Mouse (Mus musculus): ENCODE measurements around the gene Cwf19l1. TPM values are rescaled to one million over a fixed set of nuclear protein-coding genes. Genes with fewer than 3 reads are reported as not detected.

The Cwf19l1 gene
- polyA plus RNA-seq, 1 experiment from 2014 or later: 14.7 TPM

DNA sequence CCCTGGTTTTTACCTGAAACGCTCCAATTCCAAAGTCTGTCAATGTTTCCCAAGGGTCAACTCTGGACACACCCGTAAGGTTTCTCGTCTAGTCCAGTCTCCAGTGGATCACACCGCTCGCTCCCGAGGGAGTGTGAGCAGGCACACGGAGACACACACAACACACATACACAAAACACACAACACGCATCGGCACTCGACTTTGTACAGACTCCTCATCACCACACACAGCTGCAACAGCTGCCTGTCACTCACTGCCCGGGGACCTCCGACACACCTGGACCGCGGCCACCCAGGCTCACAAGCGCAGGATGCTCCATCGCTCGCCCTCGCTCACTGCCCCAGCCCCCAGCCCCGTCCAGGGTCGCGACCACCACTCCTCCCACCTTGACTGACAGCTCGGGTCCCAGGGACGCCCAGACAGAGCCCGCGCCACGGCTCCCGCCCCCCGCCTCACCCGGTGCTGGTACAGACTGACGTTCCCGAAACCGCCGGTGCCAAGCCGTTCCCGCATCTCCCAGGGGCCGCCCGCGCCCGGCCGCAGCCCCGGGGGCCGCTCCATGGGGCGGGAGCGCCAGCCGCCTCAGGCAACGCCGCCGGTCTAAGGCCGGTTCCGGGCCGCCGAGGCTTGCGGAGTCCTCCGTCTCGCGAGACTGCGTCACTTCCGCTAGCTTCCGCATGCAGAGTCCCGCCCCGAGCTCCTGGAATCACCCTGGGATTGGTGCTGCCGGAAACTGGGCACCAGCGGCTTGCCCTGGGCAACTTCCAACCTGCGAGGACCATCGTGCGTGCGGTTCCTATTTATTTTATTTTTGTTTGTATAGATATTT lies 28.6 kb downstream of the Cwf19l1 start, which contains the start of gene Chuk:
Gene Chuk, minus strand, starts transcription at position 650 of the 830 bp plus-strand sequence.
- peak within 1 kb of the TSS; percentile 91 for H3K4me2 ChIP-seq (ENCODE audit: low read depth, low read length)
- peak; percentile 98 for ATAC-seq (ENCODE audit: low read depth)
- peaks cover 22% of the 10 kb centered on the region for H3K4me1 ChIP-seq (ENCODE audit: control insufficient read depth, low read depth, low read length)
- H3K27me3 ChIP-seq (ENCODE audit: control insufficient read depth, insufficient read depth, low read depth, low read length): no peaks in the 10 kb centered on the region
- peaks cover 7% of the 10 kb centered on the region for H3K36me3 ChIP-seq (ENCODE audit: control insufficient read depth, insufficient read depth)
- WGBS (ENCODE audit: insufficient replicate concordance): under 1% methylated on average over 67 of the region's 67 CpGs
- H3K9me3 ChIP-seq (replicated peaks; ENCODE audit: control insufficient read depth, low read length): no peaks in the 10 kb centered on the region
- peak within 1 kb of the TSS; percentile 90 for H3K4me3 ChIP-seq (ENCODE audit: low read depth, low read length)
- H3K9ac ChIP-seq (ENCODE audit: low read depth, low read length): peak within 1 kb of the TSS; percentile 97
- peak within 1 kb of the TSS; percentile 26 for H3K27ac ChIP-seq (ENCODE audit: low read length)

DNA sequence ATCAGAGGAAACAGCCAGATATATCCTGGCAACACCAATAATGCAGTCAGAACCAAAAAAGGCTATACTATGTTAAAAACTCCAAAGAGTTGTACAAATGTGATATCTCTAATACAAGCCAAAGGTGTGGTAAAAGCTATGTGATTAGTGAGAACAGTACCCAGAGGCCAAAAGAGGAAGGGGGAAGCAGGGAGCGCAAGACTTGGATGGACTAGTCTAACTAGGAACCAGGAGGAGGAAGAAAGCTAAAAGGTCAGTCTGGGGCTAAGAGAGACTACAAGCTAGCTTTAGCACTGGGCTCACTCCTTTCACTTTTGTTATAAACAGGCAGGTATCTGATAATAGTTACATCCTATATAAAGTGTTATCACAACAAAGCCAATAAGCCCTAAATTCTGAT lies 31.3 kb downstream of the Cwf19l1 start:
- Histone ChIP-seq H3K36me3 (ENCODE audit: control insufficient read depth, insufficient read depth) (peaks cover 4% of the 10 kb centered on the region; the same call in 1 of the 2 replicates), H3K27me3 (ENCODE audit: control insufficient read depth, insufficient read depth, low read depth, low read length) (no peaks in the 10 kb centered on the region), H3K4me1 (ENCODE audit: control insufficient read depth, low read depth, low read length) (peaks cover 22% of the 10 kb centered on the region), H3K9me3 (replicated peaks; ENCODE audit: control insufficient read depth, low read length) (no peaks in the 10 kb centered on the region), H3K4me2 (ENCODE audit: low read depth, low read length) (no peak overlapping the region), H3K4me3 (ENCODE audit: low read depth, low read length) (no peak overlapping the region), H3K27ac (ENCODE audit: low read length) (no peak overlapping the region), H3K9ac (ENCODE audit: low read depth, low read length) (no peak overlapping the region)
- WGBS (ENCODE audit: insufficient replicate concordance): 86% methylated on average over 1 of the region's 1 CpGs
- ATAC-seq (ENCODE audit: low read depth): no peak

DNA sequence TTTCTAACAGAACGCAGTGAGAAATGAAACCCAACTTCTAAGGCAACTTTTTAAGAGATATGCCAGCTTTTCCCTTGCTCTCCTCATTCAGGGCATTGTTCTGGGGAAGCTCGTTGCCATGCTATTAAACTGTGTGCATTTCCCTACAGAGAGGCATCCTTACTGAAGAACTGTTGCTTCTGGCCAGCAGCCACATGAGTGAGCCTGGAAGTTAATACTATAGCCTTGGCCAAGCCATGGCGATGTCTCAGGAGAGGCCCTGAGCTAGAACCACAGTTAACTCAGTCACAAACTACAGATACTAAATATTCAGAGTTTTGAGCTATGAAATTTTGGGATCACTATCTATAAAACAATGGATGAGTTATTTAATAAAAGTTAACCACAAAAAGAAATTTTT lies 32.7 kb downstream of the Cwf19l1 start:
- no peaks in the 10 kb centered on the region for H3K9me3 ChIP-seq (replicated peaks; ENCODE audit: control insufficient read depth, low read length)
- no peaks in the 10 kb centered on the region for H3K27me3 ChIP-seq (ENCODE audit: control insufficient read depth, insufficient read depth, low read depth, low read length)
- peaks cover 7% of the 10 kb centered on the region for H3K36me3 ChIP-seq (ENCODE audit: control insufficient read depth, insufficient read depth)
- no peak overlapping the region for H3K9ac ChIP-seq (ENCODE audit: low read depth, low read length)
- peaks cover 21% of the 10 kb centered on the region for H3K4me1 ChIP-seq (ENCODE audit: control insufficient read depth, low read depth, low read length)
- H3K4me2 ChIP-seq (ENCODE audit: low read depth, low read length): no peak overlapping the region
- H3K27ac ChIP-seq (ENCODE audit: low read length): no peak overlapping the region
- ATAC-seq (ENCODE audit: low read depth): no peak
- 82% methylated on average over 3 of the region's 3 CpGs for whole genome bisulfite sequencing (ENCODE audit: insufficient replicate concordance)
- no peak overlapping the region for H3K4me3 ChIP-seq (ENCODE audit: low read depth, low read length)

DNA sequence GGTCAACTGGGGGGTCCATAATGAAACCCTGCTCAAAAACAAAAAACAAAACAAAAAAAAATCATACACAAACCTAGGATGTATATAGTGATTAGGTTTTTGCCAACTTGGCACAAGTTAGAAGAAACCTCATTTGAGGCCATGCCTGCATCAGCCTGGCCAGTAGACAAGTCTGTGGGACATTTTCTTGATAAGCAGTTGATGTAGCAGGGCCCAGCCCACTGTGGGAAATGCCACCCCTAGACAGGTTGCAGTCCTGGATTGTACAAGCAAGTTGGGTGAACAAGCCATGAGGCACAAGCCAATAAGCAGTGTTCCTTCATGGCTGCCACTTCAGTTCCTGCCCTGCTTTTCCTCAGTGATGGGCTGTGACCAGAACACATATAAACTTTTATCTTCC lies 34.8 kb downstream of the Cwf19l1 start:
- Histone ChIP-seq H3K27me3 (ENCODE audit: control insufficient read depth, insufficient read depth, low read depth, low read length) (no peaks in the 10 kb centered on the region), H3K4me2 (ENCODE audit: low read depth, low read length) (no peak overlapping the region), H3K4me1 (ENCODE audit: control insufficient read depth, low read depth, low read length) (peaks cover 12% of the 10 kb centered on the region), H3K9ac (ENCODE audit: low read depth, low read length) (no peak overlapping the region), H3K4me3 (ENCODE audit: low read depth, low read length) (no peak overlapping the region), H3K36me3 (ENCODE audit: control insufficient read depth, insufficient read depth) (peaks cover 20% of the 10 kb centered on the region), H3K27ac (ENCODE audit: low read length) (no peak overlapping the region), H3K9me3 (replicated peaks; ENCODE audit: control insufficient read depth, low read length) (no peaks in the 10 kb centered on the region)
- no peak for ATAC-seq (ENCODE audit: low read depth)

DNA sequence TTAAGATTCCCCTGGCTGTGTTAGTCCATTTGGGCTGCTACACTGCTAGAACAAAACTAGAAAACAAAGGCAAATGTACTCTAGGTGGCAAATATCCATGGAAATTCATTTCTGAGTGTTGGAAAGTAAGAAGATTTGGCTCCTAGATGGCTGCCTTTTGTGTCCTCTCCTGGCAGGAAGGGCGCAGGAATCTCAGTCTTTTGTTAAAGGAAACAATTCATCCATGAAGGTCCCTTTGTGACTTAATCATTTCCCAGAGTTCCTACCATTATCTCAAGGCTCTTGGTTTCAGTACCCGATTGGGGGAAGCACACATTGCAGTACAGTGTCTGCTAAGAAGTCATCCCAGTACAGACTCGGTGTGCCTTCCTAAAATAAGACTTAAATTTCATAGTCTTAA lies 49.4 kb downstream of the Cwf19l1 start:
- Histone ChIP-seq H3K9ac (ENCODE audit: low read depth, low read length) (no peak overlapping the region), H3K36me3 (ENCODE audit: control insufficient read depth, insufficient read depth) (peaks cover 14% of the 10 kb centered on the region), H3K4me1 (ENCODE audit: control insufficient read depth, low read depth, low read length) (no peaks in the 10 kb centered on the region), H3K27ac (ENCODE audit: low read length) (no peak overlapping the region), H3K4me2 (ENCODE audit: low read depth, low read length) (no peak overlapping the region), H3K9me3 (replicated peaks; ENCODE audit: control insufficient read depth, low read length) (no peaks in the 10 kb centered on the region), H3K4me3 (ENCODE audit: low read depth, low read length) (no peak overlapping the region), H3K27me3 (ENCODE audit: control insufficient read depth, insufficient read depth, low read depth, low read length) (no peaks in the 10 kb centered on the region)
- ATAC-seq (ENCODE audit: low read depth): no peak
- 67% methylated on average over 3 of the region's 3 CpGs for WGBS (ENCODE audit: insufficient replicate concordance)

DNA sequence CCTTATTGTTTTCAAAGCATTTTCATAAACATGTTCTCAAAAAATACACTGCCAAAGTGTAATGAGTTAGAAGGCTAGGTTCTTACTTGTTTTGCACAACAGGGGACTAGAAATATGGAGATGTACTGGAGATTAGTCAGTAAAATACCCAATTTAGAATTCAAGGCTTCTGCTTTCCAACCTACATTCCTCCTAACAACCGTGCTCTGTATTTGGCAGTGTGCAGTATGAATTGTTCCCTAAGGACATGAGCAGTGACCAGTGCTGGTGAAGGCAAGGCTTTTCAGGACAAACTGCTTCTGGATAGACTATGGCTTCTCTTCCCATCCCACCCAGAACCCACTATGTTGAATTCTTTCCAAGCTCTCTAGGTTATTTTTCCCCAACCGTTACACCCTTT lies 54.8 kb downstream of the Cwf19l1 start:
- no peak overlapping the region for H3K4me2 ChIP-seq (ENCODE audit: low read depth, low read length)
- WGBS (ENCODE audit: insufficient replicate concordance): 78% methylated on average over 2 of the region's 2 CpGs
- H3K9me3 ChIP-seq (replicated peaks; ENCODE audit: control insufficient read depth, low read length): no peaks in the 10 kb centered on the region
- H3K4me1 ChIP-seq (ENCODE audit: control insufficient read depth, low read depth, low read length): no peaks in the 10 kb centered on the region
- ATAC-seq (ENCODE audit: low read depth): no peak
- H3K9ac ChIP-seq (ENCODE audit: low read depth, low read length): no peak overlapping the region
- H3K36me3 ChIP-seq (ENCODE audit: control insufficient read depth, insufficient read depth): peaks cover 11% of the 10 kb centered on the region
- no peak overlapping the region for H3K4me3 ChIP-seq (ENCODE audit: low read depth, low read length)
- H3K27ac ChIP-seq (ENCODE audit: low read length): no peak overlapping the region
- no peaks in the 10 kb centered on the region for H3K27me3 ChIP-seq (ENCODE audit: control insufficient read depth, insufficient read depth, low read depth, low read length)

DNA sequence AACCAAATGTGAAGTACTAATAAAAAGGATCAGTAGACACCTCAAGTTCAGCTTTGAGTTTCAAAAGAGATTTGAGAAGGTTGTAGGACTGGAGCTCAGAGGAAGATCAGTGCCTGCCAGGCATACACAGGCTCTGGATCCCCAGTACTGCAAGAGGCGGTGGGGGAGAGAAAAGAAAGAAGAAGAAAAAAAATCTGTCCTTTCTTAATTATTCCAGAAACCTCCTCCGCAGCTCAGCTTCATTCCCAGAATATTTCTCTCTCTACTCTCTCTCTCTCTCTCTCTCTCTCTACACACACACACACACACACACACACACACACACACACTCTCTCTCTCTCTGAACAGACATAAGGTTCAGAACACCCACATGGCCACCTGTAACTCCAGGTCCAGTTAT lies 55.7 kb downstream of the Cwf19l1 start:
- no peak overlapping the region for H3K27ac ChIP-seq (ENCODE audit: low read length)
- no peak for ATAC-seq (ENCODE audit: low read depth)
- H3K4me3 ChIP-seq (ENCODE audit: low read depth, low read length): no peak overlapping the region
- H3K9me3 ChIP-seq (replicated peaks; ENCODE audit: control insufficient read depth, low read length): no peaks in the 10 kb centered on the region
- no peak overlapping the region for H3K4me2 ChIP-seq (ENCODE audit: low read depth, low read length)
- H3K4me1 ChIP-seq (ENCODE audit: control insufficient read depth, low read depth, low read length): no peaks in the 10 kb centered on the region
- 74% methylated on average over 2 of the region's 2 CpGs for WGBS (ENCODE audit: insufficient replicate concordance)
- peaks cover 11% of the 10 kb centered on the region for H3K36me3 ChIP-seq (ENCODE audit: control insufficient read depth, insufficient read depth)
- H3K9ac ChIP-seq (ENCODE audit: low read depth, low read length): no peak overlapping the region
- H3K27me3 ChIP-seq (ENCODE audit: control insufficient read depth, insufficient read depth, low read depth, low read length): no peaks in the 10 kb centered on the region

DNA sequence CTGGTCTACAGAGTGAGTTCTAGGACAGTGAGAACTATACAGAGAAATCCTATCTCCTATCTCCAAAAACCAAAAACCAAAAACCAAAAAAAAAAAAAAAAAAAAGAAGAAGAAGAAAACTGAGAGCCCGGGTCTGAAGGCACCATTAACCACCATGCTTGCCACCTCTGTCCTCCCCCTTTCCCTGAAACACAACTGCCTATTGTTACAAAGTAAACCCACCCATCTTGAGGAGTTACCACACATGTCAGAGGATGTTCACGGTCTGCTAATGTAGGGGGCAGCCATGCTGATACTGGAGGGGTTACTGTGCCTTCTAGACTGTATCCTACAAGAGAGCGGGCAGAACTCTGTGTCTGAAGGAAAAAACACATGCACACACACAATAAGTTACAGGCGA lies 58.7 kb downstream of the Cwf19l1 start:
- Histone ChIP-seq H3K4me1 (ENCODE audit: control insufficient read depth, low read depth, low read length) (no peaks in the 10 kb centered on the region), H3K4me2 (ENCODE audit: low read depth, low read length) (no peak overlapping the region), H3K9ac (ENCODE audit: low read depth, low read length) (no peak overlapping the region), H3K27me3 (ENCODE audit: control insufficient read depth, insufficient read depth, low read depth, low read length) (no peaks in the 10 kb centered on the region), H3K4me3 (ENCODE audit: low read depth, low read length) (no peak overlapping the region), H3K27ac (ENCODE audit: low read length) (no peak overlapping the region), H3K9me3 (replicated peaks; ENCODE audit: control insufficient read depth, low read length) (no peaks in the 10 kb centered on the region), H3K36me3 (ENCODE audit: control insufficient read depth, insufficient read depth) (peaks cover 7% of the 10 kb centered on the region)
- WGBS (ENCODE audit: insufficient replicate concordance): 67% methylated on average over 4 of the region's 4 CpGs
- no peak for ATAC-seq (ENCODE audit: low read depth)

DNA sequence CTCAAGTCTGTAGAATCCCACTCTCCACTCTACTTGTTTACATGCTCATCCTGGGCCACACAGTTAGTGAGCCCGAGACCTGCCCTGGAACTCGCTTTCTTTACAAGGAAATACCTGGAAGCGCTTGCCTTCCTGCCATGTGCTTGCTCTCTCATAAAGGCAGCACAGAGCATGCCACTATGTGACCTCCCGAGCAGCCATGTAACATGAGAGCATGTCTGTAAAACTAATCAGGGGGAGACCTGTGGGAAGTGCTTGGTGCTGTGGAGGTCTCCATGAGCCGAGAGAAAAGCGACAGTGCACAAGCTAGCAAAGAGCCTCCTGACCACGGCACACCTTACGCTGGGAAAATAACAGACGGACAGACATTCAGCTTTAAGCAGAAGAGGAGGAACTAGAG lies 59.2 kb downstream of the Cwf19l1 start:
- Histone ChIP-seq H3K27ac (ENCODE audit: low read length) (no peak overlapping the region), H3K4me2 (ENCODE audit: low read depth, low read length) (no peak overlapping the region), H3K4me1 (ENCODE audit: control insufficient read depth, low read depth, low read length) (no peaks in the 10 kb centered on the region), H3K27me3 (ENCODE audit: control insufficient read depth, insufficient read depth, low read depth, low read length) (no peaks in the 10 kb centered on the region), H3K9ac (ENCODE audit: low read depth, low read length) (no peak overlapping the region), H3K36me3 (ENCODE audit: control insufficient read depth, insufficient read depth) (peaks cover 7% of the 10 kb centered on the region), H3K4me3 (ENCODE audit: low read depth, low read length) (no peak overlapping the region), H3K9me3 (replicated peaks; ENCODE audit: control insufficient read depth, low read length) (no peaks in the 10 kb centered on the region)
- no peak for ATAC-seq (ENCODE audit: low read depth)
- 83% methylated on average over 9 of the region's 9 CpGs for WGBS (ENCODE audit: insufficient replicate concordance)

All from liver, embryonic 16.5 days (tissue).